Mouse (Mus musculus): ENCODE results near the gene Nbl1.
A peak's percentile ranks its signal among the peaks of the same experiment; 100 is the strongest.

Gene Nbl1

GRCm38 (mm10) chr4:139064831-139065230 lies 28.0 kb downstream of the Nbl1 start:
- DNase-seq (ENCODE audit: low spot score in 2 of 2) = no peak

GRCm38 (mm10) chr4:139059569-139059968 lies 33.2 kb downstream of the Nbl1 start:
- DNase-seq (ENCODE audit: low spot score in 2 of 2) = no peak

GRCm38 (mm10) chr4:139058029-139058428 lies 34.8 kb downstream of the Nbl1 start:
- no peak for DNase-seq (ENCODE audit: low spot score in 2 of 2)

- DNase-seq (ENCODE audit: low spot score in 2 of 2) = no peak
Observed at GRCm38 (mm10) chr4:139057291-139057690, 35.5 kb downstream of the Nbl1 start.

- no peak for DNase-seq (ENCODE audit: low spot score in 2 of 2)
Observed at GRCm38 (mm10) chr4:139055744-139056143, 37.0 kb downstream of the Nbl1 start.

GRCm38 (mm10) chr4:139055336-139055735 lies 37.5 kb downstream of the Nbl1 start:
- DNase-seq (ENCODE audit: low spot score in 2 of 2) = peak in 1 of 2 experiments; percentile 32

- DNase-seq (ENCODE audit: low spot score in 2 of 2) = peak in 1 of 2 experiments; percentile 15
Observed at GRCm38 (mm10) chr4:139054300-139054923, 38.4 kb downstream of the Nbl1 start.

- DNase-seq (ENCODE audit: low spot score in 2 of 2) = no peak
Observed at GRCm38 (mm10) chr4:139053391-139053790, 39.4 kb downstream of the Nbl1 start.

GRCm38 (mm10) chr4:139052796-139053195 lies 40.0 kb downstream of the Nbl1 start:
- no peak for DNase-seq (ENCODE audit: low spot score in 2 of 2)

- no peak for DNase-seq (ENCODE audit: low spot score in 2 of 2)
Observed at GRCm38 (mm10) chr4:139048518-139048917, 44.3 kb downstream of the Nbl1 start.

- no peak for DNase-seq (ENCODE audit: low spot score in 2 of 2)
Observed at GRCm38 (mm10) chr4:139046354-139046753, 46.4 kb downstream of the Nbl1 start.

GRCm38 (mm10) chr4:139044566-139044965 lies 48.2 kb downstream of the Nbl1 start:
- no peak for DNase-seq (ENCODE audit: low spot score in 2 of 2)

GRCm38 (mm10) chr4:139043600-139043999 lies 49.2 kb downstream of the Nbl1 start:
- peak in 1 of 2 experiments; percentile 38 for DNase-seq (ENCODE audit: low spot score in 2 of 2)

- DNase-seq (ENCODE audit: low spot score in 2 of 2) = no peak
Observed at GRCm38 (mm10) chr4:139042611-139043010, 50.2 kb downstream of the Nbl1 start.

GRCm38 (mm10) chr4:139040084-139040839 lies 52.5 kb downstream of the Nbl1 start:
- DNase-seq (ENCODE audit: low spot score in 2 of 2) = no peak

- no peak for DNase-seq (ENCODE audit: low spot score in 2 of 2)
Observed at GRCm38 (mm10) chr4:139037795-139038607, 54.8 kb downstream of the Nbl1 start.

- DNase-seq (ENCODE audit: low spot score in 2 of 2) = peak; percentile 23 to 50
Observed at GRCm38 (mm10) chr4:139035799-139036198, 57.0 kb downstream of the Nbl1 start.

GRCm38 (mm10) chr4:139034942-139035341 lies 57.9 kb downstream of the Nbl1 start:
- DNase-seq (ENCODE audit: low spot score in 2 of 2) = no peak

- DNase-seq (ENCODE audit: low spot score in 2 of 2) = no peak
Observed at GRCm38 (mm10) chr4:139034540-139034939, 58.3 kb downstream of the Nbl1 start.

GRCm38 (mm10) chr4:139034010-139034367 lies 58.8 kb downstream of the Nbl1 start:
- DNase-seq (ENCODE audit: low spot score in 2 of 2) = no peak

GRCm38 (mm10) chr4:139033263-139034009 lies 59.4 kb downstream of the Nbl1 start:
- DNase-seq (ENCODE audit: low spot score in 2 of 2) = no peak

GRCm38 (mm10) chr4:139032521-139032920 lies 60.3 kb downstream of the Nbl1 start:
- DNase-seq (ENCODE audit: low spot score in 2 of 2) = no peak
